ENCODE assay signal across 8 mouse cellular contexts in the genomic region with DNA sequence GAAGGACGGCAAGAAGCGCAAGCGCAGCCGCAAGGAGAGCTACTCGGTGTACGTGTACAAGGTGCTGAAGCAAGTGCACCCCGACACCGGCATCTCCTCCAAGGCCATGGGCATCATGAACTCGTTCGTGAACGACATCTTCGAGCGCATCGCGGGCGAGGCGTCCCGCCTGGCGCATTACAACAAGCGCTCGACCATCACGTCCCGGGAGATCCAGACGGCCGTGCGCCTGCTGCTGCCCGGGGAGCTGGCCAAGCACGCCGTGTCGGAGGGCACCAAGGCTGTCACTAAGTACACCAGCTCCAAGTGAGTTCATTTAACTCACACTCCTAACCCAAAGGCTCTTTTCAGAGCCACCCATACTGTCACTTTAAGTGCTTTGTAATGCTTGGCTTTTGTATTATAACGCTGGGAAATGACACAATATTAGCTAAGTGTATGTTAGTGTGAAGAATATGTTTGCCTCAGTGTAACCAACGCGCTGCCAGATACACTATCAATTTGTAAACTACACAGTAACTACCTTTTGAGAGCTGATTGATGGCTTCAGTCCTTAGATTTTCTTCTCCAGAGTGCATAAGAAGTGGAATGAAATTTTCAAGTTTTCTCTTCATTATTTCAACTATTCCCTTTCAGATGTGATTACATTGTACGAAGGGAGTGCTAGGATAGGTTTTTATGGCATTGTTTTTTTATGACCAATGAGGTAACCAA. TPM values are rescaled to one million over a fixed set of nuclear protein-coding genes. Genes with fewer than 3 reads are reported as not detected.
A peak's percentile ranks its signal among the peaks of the same experiment; 100 is the strongest.
DNase-seq lines count a peak whose midpoint lies in the region; ATAC-seq and TF ChIP-seq lines count a peak whose summit lies in the region.
"Not testable (repeated sequence)": the region's sequence is repeated elsewhere in the genome, so short reads cannot be mapped to it uniquely, and the experiment has no call there.

No protein-coding gene starts in this region.

- 1% methylated on average over 16 of the region's 34 CpGs for WGBS in heart, embryonic 13.5 days
- under 1% methylated on average over 18 of the region's 34 CpGs for WGBS in intestine, embryonic 15.5 days
- WGBS in liver, adult 2 months, result under 1% methylated on average over 17 of the region's 34 CpGs
- under 1% methylated on average over 14 of the region's 34 CpGs for WGBS in midbrain, embryonic 10.5 days

- not testable (repeated sequence) for H3K27me3 ChIP-seq in heart, embryonic 13.5 days (replicated peaks); intestine, embryonic 15.5 days (replicated peaks); liver, adult 2 months (ENCODE audit: control insufficient read depth, insufficient read depth, low read length); midbrain, embryonic 10.5 days (ENCODE audit: low read depth, poor library complexity, severe bottlenecking)

- H3K27ac ChIP-seq in embryonic fibroblast, embryonic 13.5 days (ENCODE audit: insufficient read depth, low read length), result peak overlapping the region; percentile 85
- H3K27ac ChIP-seq in heart, embryonic 13.5 days (replicated peaks), result peak overlapping the region; percentile 96
- H3K27ac ChIP-seq in intestine, embryonic 15.5 days, result peak overlapping the region; percentile 93
- peak overlapping the region; percentile 73 for H3K27ac ChIP-seq in liver, adult 2 months (replicated peaks; ENCODE audit: insufficient read depth, low read depth, low read length)
- peak overlapping the region; percentile 97 for H3K27ac ChIP-seq in midbrain, embryonic 10.5 days (replicated peaks)

- H3K9ac ChIP-seq in heart, embryonic 13.5 days, result peak overlapping the region; percentile 89
- peak overlapping the region; percentile 56 for H3K9ac ChIP-seq in intestine, embryonic 15.5 days
- H3K9ac ChIP-seq in liver, adult 2 months (ENCODE audit: low read depth, low read length), result peak overlapping the region; percentile 34; the same call in 1 of the 2 replicates

- H3K9me3 ChIP-seq in heart, embryonic 13.5 days; intestine, embryonic 15.5 days; midbrain, embryonic 10.5 days (replicated peaks): not testable (repeated sequence)

- not testable (repeated sequence) for H3K4me1 ChIP-seq in embryonic fibroblast, embryonic 13.5 days (ENCODE audit: control insufficient read depth, insufficient read depth, low read length); intestine, embryonic 15.5 days (replicated peaks)
- H3K4me1 ChIP-seq in heart, embryonic 13.5 days, result peaks cover 37% of the 10 kb centered on the region
- peaks cover 15% of the 10 kb centered on the region; the same call in 1 of the 2 replicates for H3K4me1 ChIP-seq in liver, adult 2 months (ENCODE audit: control insufficient read depth, insufficient read depth, low read length)
- H3K4me1 ChIP-seq in midbrain, embryonic 10.5 days, result peaks cover 37% of the 10 kb centered on the region

- peak overlapping the region; percentile 65 for H3K4me3 ChIP-seq in embryonic fibroblast, embryonic 13.5 days (ENCODE audit: insufficient read depth, low read length)
- peak overlapping the region; percentile 57 for H3K4me3 ChIP-seq in heart, embryonic 13.5 days
- peak overlapping the region; percentile 42 for H3K4me3 ChIP-seq in intestine, embryonic 15.5 days (replicated peaks)
- peak overlapping the region; percentile 58; the same call in 1 of the 2 replicates for H3K4me3 ChIP-seq in liver, adult 2 months (ENCODE audit: insufficient read depth, low read depth, low read length)
- H3K4me3 ChIP-seq in midbrain, embryonic 10.5 days, result peak overlapping the region; percentile 57

- DNase-seq in 3134 (ENCODE audit: extremely low read depth, insufficient read length, low spot score), result peak; percentile 86
- DNase-seq in brain, embryonic 14.5 days (ENCODE audit: low read depth), result peak; percentile 53
- not testable (repeated sequence) for DNase-seq in liver, adult 2 months (ENCODE audit: extremely low read depth, low read depth, low spot score); midbrain, embryonic 10.5 days (ENCODE audit: low spot score)
- DNase-seq in retina, postnatal 1 day, result peak; percentile 64

- not testable (repeated sequence) for TF ChIP-seq CTCF in brain, embryonic 14.5 days (IDR thresholded peaks at IDR 0.05; ENCODE audit: borderline replicate concordance, extremely low read depth, insufficient read depth, insufficient read length); embryonic fibroblast, embryonic 13.5 days (IDR thresholded peaks at IDR 0.05; ENCODE audit: borderline replicate concordance, insufficient read depth, low read length); liver, adult 2 months (IDR thresholded peaks at IDR 0.05; ENCODE audit: low read depth, low read length)

- not testable (repeated sequence) for H3K79me2 ChIP-seq in liver, adult 2 months (ENCODE audit: control insufficient read depth, insufficient read depth, low read length)

- not testable (repeated sequence) for H3K36me3 ChIP-seq in heart, embryonic 13.5 days; intestine, embryonic 15.5 days; liver, adult 2 months (ENCODE audit: control insufficient read depth, insufficient read depth, low read length); midbrain, embryonic 10.5 days

- not testable (repeated sequence) for ATAC-seq in heart, embryonic 13.5 days (ENCODE audit: extremely low read depth, insufficient number of reproducible peaks, low FRiP score, low TSS enrichment); intestine, embryonic 15.5 days

- TF ChIP-seq POLR2A in brain, embryonic 14.5 days (IDR thresholded peaks at IDR 0.05; ENCODE audit: borderline replicate concordance, extremely low read depth, insufficient read depth, insufficient read length, poor library complexity, severe bottlenecking); liver, adult 2 months (IDR thresholded peaks at IDR 0.05; ENCODE audit: extremely low read depth, insufficient read depth, low read length): not testable (repeated sequence)
- TF ChIP-seq POLR2A in embryonic fibroblast, embryonic 13.5 days (IDR thresholded peaks at IDR 0.05; ENCODE audit: low read depth, low read length), result peak; percentile 80

- peak overlapping the region; percentile 80 for H3K4me2 ChIP-seq in heart, embryonic 13.5 days
- peak overlapping the region; percentile 66 for H3K4me2 ChIP-seq in intestine, embryonic 15.5 days (replicated peaks)

RNA-seq across cellular contexts. Expression of gene Hist1h2bg, which starts 0.5 kb away (rescaled TPM):
- 44.4 and 68.0 TPM in 2 replicates for polyA plus RNA-seq in brain, embryonic 14.5 days (2012; rRNA removed)
- 12.6 and 22.6 TPM in 2 replicates for polyA plus RNA-seq in embryonic fibroblast, embryonic 13.5 days (2011; ENCODE audit: insufficient read length, low read depth, missing spikeins)
- polyA plus RNA-seq in heart, embryonic 13.5 days (2015; fragmentation: Nextera tagmentation; extraction: Ambion mirVana), result 3.9 and 4.2 TPM in 2 replicates
- polyA plus RNA-seq in intestine, embryonic 15.5 days (2015; fragmentation: Nextera tagmentation; extraction: Ambion mirVana), result 7.1 and 11.5 TPM in 2 replicates
- 37.2 and 44.6 TPM in 2 replicates for total RNA-seq in liver, adult 2 months (2014; rRNA removed)
- 4.0 and 4.4 TPM in 2 replicates for polyA plus RNA-seq in liver, adult 2 months (2012; rRNA removed)
- polyA plus RNA-seq in midbrain, embryonic 10.5 days (2016; fragmentation: Nextera tagmentation; extraction: Ambion mirVana), result 4.5 and 6.4 TPM in 2 replicates

RNA-seq across cellular contexts. Expression of gene Hist1h2ae, which starts 0.6 kb away (rescaled TPM):
- 17.9 and 18.0 TPM in 2 replicates for polyA plus RNA-seq in brain, embryonic 14.5 days (2012; rRNA removed)
- 3.4 and 6.0 TPM in 2 replicates for polyA plus RNA-seq in embryonic fibroblast, embryonic 13.5 days (2011; ENCODE audit: insufficient read length, low read depth, missing spikeins)
- 33.5 and 42.7 TPM in 2 replicates for polyA plus RNA-seq in heart, embryonic 13.5 days (2015; fragmentation: Nextera tagmentation; extraction: Ambion mirVana)
- 76.9 and 89.5 TPM in 2 replicates for polyA plus RNA-seq in intestine, embryonic 15.5 days (2015; fragmentation: Nextera tagmentation; extraction: Ambion mirVana)
- total RNA-seq in liver, adult 2 months (2014; rRNA removed), result 2.8 and 6.6 TPM in 2 replicates
- 0.57 TPM in 2 replicates for polyA plus RNA-seq in liver, adult 2 months (2012; rRNA removed)
- polyA plus RNA-seq in midbrain, embryonic 10.5 days (2016; fragmentation: Nextera tagmentation; extraction: Ambion mirVana), result 85.6 and 104 TPM in 2 replicates

RNA-seq across cellular contexts. Expression of gene Hist1h2bf, which starts 2.3 kb away (rescaled TPM):
- 15.0 and 21.6 TPM in 2 replicates for polyA plus RNA-seq in brain, embryonic 14.5 days (2012; rRNA removed)
- 5.7 and 6.4 TPM in 2 replicates for polyA plus RNA-seq in embryonic fibroblast, embryonic 13.5 days (2011; ENCODE audit: insufficient read length, low read depth, missing spikeins)
- 1.6 and 3.0 TPM in 2 replicates for polyA plus RNA-seq in heart, embryonic 13.5 days (2015; fragmentation: Nextera tagmentation; extraction: Ambion mirVana)
- 4.2 and 4.5 TPM in 2 replicates for polyA plus RNA-seq in intestine, embryonic 15.5 days (2015; fragmentation: Nextera tagmentation; extraction: Ambion mirVana)
- total RNA-seq in liver, adult 2 months (2014; rRNA removed), result 4.6 and 5.4 TPM in 2 replicates
- 0.39 TPM in 1 of 2 replicates, not detected in the other for polyA plus RNA-seq in liver, adult 2 months (2012; rRNA removed)
- polyA plus RNA-seq in midbrain, embryonic 10.5 days (2016; fragmentation: Nextera tagmentation; extraction: Ambion mirVana), result 3.8 TPM in 2 replicates

RNA-seq across cellular contexts. Expression of gene Hist1h2ad, which starts 2.5 kb away (rescaled TPM):
- 7.2 and 13.6 TPM in 2 replicates for polyA plus RNA-seq in brain, embryonic 14.5 days (2012; rRNA removed)
- polyA plus RNA-seq in embryonic fibroblast, embryonic 13.5 days (2011; ENCODE audit: insufficient read length, low read depth, missing spikeins), result 2.9 and 3.0 TPM in 2 replicates
- 0.60 and 0.84 TPM in 2 replicates for polyA plus RNA-seq in heart, embryonic 13.5 days (2015; fragmentation: Nextera tagmentation; extraction: Ambion mirVana)
- 1.8 and 3.0 TPM in 2 replicates for polyA plus RNA-seq in intestine, embryonic 15.5 days (2015; fragmentation: Nextera tagmentation; extraction: Ambion mirVana)
- 5.4 and 11.5 TPM in 2 replicates for total RNA-seq in liver, adult 2 months (2014; rRNA removed)
- polyA plus RNA-seq in liver, adult 2 months (2012; rRNA removed), result 1.1 TPM in 1 of 2 replicates, not detected in the other
- polyA plus RNA-seq in midbrain, embryonic 10.5 days (2016; fragmentation: Nextera tagmentation; extraction: Ambion mirVana), result 0.67 and 1.3 TPM in 2 replicates

RNA-seq across cellular contexts. Expression of gene Hist1h3d, which starts 3.9 kb away (rescaled TPM):
- 21.8 and 24.7 TPM in 2 replicates for polyA plus RNA-seq in brain, embryonic 14.5 days (2012; rRNA removed)
- polyA plus RNA-seq in embryonic fibroblast, embryonic 13.5 days (2011; ENCODE audit: insufficient read length, low read depth, missing spikeins), result 2.4 and 5.1 TPM in 2 replicates
- polyA plus RNA-seq in heart, embryonic 13.5 days (2015; fragmentation: Nextera tagmentation; extraction: Ambion mirVana), result 2.4 TPM in 2 replicates
- polyA plus RNA-seq in intestine, embryonic 15.5 days (2015; fragmentation: Nextera tagmentation; extraction: Ambion mirVana), result 5.2 and 6.2 TPM in 2 replicates
- 3.4 and 5.9 TPM in 2 replicates for total RNA-seq in liver, adult 2 months (2014; rRNA removed)
- 0.48 and 0.87 TPM in 2 replicates for polyA plus RNA-seq in liver, adult 2 months (2012; rRNA removed)
- 6.2 and 10.8 TPM in 2 replicates for polyA plus RNA-seq in midbrain, embryonic 10.5 days (2016; fragmentation: Nextera tagmentation; extraction: Ambion mirVana)

Comparison
In these comparisons a context has a peak if more than half of its experiments do, and no peak if none do; other contexts are left out.
1. H3K9ac ChIP-seq: peak in every context shown above with its lines; median percentile 89 in heart, embryonic 13.5 days; 56 in intestine, embryonic 15.5 days; 34 in liver, adult 2 months.